Mouse (Mus musculus) hindbrain, embryonic 12.5 days (tissue): ENCODE data around the gene Gm10097. TPM values are rescaled to one million over a fixed set of nuclear protein-coding genes. Genes with fewer than 3 reads are reported as not detected.

Experiments
- ATAC-seq: fragments of 200-750 bp; cut with Nextera tagmentation; 2 replicates; pipeline ENCODE4 v1.8.0; 2017; ENCODE audit warnings: moderate TSS enrichment; ENCODE audit not compliant: low FRiP score
- H3K27ac ChIP-seq: fragments of 300-500 bp; sonication (generic); 2 replicates; pipeline ENCODE4 v1.5.1; 2016; ENCODE audit warnings: mild to moderate bottlenecking
- H3K27me3 ChIP-seq: fragments of 300-500 bp; sonication (generic); 2 replicates; pipeline ENCODE4 v1.6.1; 2016; ENCODE audit warnings: mild to moderate bottlenecking
- H3K36me3 ChIP-seq: fragments of 300-500 bp; sonication (generic); 2 replicates; pipeline ENCODE4 v1.6.1; 2016; ENCODE audit warnings: mild to moderate bottlenecking
- H3K4me1 ChIP-seq: fragments of 300-500 bp; sonication (generic); 2 replicates; pipeline ENCODE4 v1.6.1; 2016
- H3K4me2 ChIP-seq: fragments of 300-500 bp; sonication (generic); replicated peaks from 2 replicates; pipeline ENCODE4 v1.6.1; 2016; ENCODE audit warnings: mild to moderate bottlenecking
- H3K4me3 ChIP-seq: fragments of 300-500 bp; sonication (generic); 2 replicates; pipeline ENCODE4 v1.5.1; 2016; ENCODE audit warnings: mild to moderate bottlenecking
- H3K9ac ChIP-seq: fragments of 300-500 bp; sonication (generic); 2 replicates; pipeline ENCODE4 v1.6.1; 2016; ENCODE audit warnings: mild to moderate bottlenecking, moderate library complexity
- H3K9me3 ChIP-seq: fragments of 300-500 bp; sonication (generic); replicated peaks from 2 replicates; pipeline ENCODE4 v1.6.1; 2016; ENCODE audit warnings: mild to moderate bottlenecking
- WGBS: fragments of 180-500 bp; shearing (Covaris S2); methylation state at CpG from one replicate; pipeline ENCODE4 v1.1.7; 2016; 5-methylcytosine and 5-hydroxymethylcytosine counted together
- polyA plus RNA-seq: library from polyadenylated mRNA; unstranded; fragments of >200 nt; fragmentation: Nextera tagmentation; extraction: Ambion mirVana; gene quantifications from 2 replicates; pipeline ENCODE4 v1.2.1, GENCODE M21; 2016

Gm10097 gene
- polyA plus RNA-seq, 1 experiment from 2014 or later = 0.08 TPM

DNA sequence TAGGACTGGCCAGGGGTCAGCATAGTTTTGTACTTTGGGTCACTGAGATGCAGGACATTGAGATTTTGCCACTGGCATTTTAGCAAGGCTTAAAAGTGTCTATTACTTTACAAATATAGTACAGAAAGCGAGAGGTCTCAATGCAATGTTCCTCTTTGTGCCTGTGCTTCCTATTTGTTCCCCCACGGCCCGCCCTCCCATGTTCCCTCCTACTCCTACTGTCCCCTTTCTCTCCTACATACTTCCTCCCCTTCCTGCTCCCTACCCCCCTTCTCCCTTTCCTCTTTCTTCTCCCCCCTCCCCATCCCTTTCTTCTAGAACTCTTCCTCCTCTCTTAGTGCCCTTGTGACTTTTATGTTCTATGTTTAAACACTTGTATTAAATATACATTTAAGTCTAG, 12.1 kb upstream of the Gm10097 start:
- Histone ChIP-seq H3K27ac (no peak overlapping the region), H3K4me2 (no peak overlapping the region), H3K4me1 (peaks cover 5% of the 10 kb centered on the region; the same call in 1 of the 2 replicates), H3K27me3 (no peaks in the 10 kb centered on the region), H3K9ac (no peak overlapping the region), H3K36me3 (no peaks in the 10 kb centered on the region), H3K9me3 (no peaks in the 10 kb centered on the region), H3K4me3 (no peak overlapping the region)
- WGBS = 71% methylated on average over 3 of the region's 3 CpGs
- no peak for ATAC-seq

DNA sequence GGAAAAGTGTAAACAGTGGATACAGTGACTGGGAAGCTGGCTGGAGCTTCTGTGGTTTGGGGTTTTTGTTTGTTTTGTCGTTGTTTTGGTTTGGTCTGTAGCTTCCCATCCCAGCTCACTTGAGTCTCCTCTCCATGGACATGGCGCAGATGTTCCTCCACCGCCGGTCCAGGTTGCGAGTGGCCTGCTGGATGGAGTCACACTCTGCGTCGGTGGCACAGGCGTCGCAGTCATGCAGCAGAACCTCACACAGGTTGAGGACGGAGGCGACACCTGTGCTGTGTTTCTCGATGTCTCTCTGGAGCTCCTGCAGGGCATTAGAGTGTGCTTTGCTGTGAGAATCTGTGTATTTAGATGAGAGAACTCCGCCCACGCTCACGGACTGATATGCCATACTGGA, 11.3 kb upstream of the Gm10097 start:
- ATAC-seq = no peak
- H3K4me3 ChIP-seq = no peak overlapping the region
- H3K9ac ChIP-seq = no peak overlapping the region
- WGBS = 93% methylated on average over 15 of the region's 15 CpGs
- H3K9me3 ChIP-seq = no peaks in the 10 kb centered on the region
- H3K4me2 ChIP-seq = no peak overlapping the region
- H3K27me3 ChIP-seq = no peaks in the 10 kb centered on the region
- peaks cover 5% of the 10 kb centered on the region; the same call in 1 of the 2 replicates for H3K4me1 ChIP-seq
- H3K27ac ChIP-seq = no peak overlapping the region
- no peaks in the 10 kb centered on the region for H3K36me3 ChIP-seq

DNA sequence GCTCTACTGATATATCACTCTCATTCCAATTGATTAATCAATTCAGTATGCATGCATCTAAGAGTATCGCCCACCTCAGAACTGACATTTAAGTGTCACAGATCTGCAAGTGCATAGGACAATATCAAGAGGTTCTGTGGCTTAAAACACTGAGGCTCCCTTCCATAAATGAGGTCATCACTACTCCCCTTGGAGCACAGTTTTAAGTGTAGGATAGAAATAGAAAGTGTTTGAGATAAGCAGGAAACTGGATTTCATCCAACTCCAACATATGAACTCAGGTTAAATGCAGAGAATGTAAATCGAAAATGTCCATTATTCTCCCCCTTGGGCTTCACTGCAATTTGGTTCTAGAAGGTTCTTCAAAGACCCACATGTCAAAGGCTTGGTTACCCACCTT, 10.1 kb upstream of the Gm10097 start:
- H3K27ac ChIP-seq = no peak overlapping the region
- H3K4me1 ChIP-seq = peaks cover 5% of the 10 kb centered on the region; the same call in 1 of the 2 replicates
- no peak overlapping the region for H3K4me3 ChIP-seq
- no peaks in the 10 kb centered on the region for H3K36me3 ChIP-seq
- WGBS = 96% methylated on average over 2 of the region's 2 CpGs
- H3K9me3 ChIP-seq = no peaks in the 10 kb centered on the region
- no peaks in the 10 kb centered on the region for H3K27me3 ChIP-seq
- no peak overlapping the region for H3K9ac ChIP-seq
- ATAC-seq = no peak
- no peak overlapping the region for H3K4me2 ChIP-seq

DNA sequence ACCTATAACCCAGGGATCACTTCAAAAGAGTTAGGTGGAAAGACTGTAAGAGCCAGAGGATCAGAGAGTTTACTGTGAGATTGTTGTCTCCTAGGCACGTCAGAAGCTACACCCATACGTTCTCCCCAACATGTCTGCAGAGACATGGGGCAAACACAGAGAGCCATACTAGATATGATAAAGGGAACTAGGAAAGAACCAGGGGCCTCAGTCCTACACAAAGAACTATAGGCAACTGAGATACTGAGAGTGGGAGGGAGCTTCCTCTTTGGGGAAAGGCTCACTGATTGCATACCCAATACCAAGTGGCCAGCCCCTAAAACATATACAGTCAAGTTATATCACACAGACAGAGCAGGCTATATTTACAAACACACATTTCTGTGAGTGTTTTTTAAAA, 9.0 kb upstream of the Gm10097 start:
- H3K9ac ChIP-seq = no peak overlapping the region
- H3K9me3 ChIP-seq = no peaks in the 10 kb centered on the region
- no peaks in the 10 kb centered on the region for H3K36me3 ChIP-seq
- 89% methylated on average over 2 of the region's 2 CpGs for WGBS
- H3K27me3 ChIP-seq = no peaks in the 10 kb centered on the region
- H3K27ac ChIP-seq = no peak overlapping the region
- no peak overlapping the region for H3K4me3 ChIP-seq
- no peak overlapping the region for H3K4me2 ChIP-seq
- no peak for ATAC-seq
- peaks cover 5% of the 10 kb centered on the region; the same call in 1 of the 2 replicates for H3K4me1 ChIP-seq

DNA sequence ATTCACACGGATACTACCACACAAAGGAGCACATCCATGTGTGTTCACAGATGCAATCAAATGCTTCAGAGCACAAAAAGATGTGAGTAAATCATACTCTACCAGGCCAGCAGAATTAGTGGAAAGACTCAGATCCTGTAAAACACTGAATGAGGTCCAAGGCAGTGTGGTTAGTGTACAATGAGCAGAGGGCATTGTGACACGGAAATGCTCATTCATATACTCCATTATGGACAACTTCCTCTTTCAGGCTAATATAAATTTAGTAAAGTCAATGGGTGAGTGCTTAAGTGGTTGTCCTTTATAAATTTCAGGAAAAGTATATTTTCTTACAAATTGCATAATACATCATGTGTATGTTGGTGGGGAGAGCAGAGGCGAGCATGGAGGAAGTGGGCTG, 1.9 kb upstream of the Gm10097 start:
- no peaks in the 10 kb centered on the region for H3K9me3 ChIP-seq
- 81% methylated on average over 3 of the region's 3 CpGs for WGBS
- H3K9ac ChIP-seq = no peak overlapping the region
- no peaks in the 10 kb centered on the region for H3K4me1 ChIP-seq
- no peaks in the 10 kb centered on the region for H3K36me3 ChIP-seq
- H3K27me3 ChIP-seq = no peaks in the 10 kb centered on the region
- no peak overlapping the region for H3K4me3 ChIP-seq
- H3K27ac ChIP-seq = no peak overlapping the region
- no peak overlapping the region for H3K4me2 ChIP-seq
- no peak for ATAC-seq

DNA sequence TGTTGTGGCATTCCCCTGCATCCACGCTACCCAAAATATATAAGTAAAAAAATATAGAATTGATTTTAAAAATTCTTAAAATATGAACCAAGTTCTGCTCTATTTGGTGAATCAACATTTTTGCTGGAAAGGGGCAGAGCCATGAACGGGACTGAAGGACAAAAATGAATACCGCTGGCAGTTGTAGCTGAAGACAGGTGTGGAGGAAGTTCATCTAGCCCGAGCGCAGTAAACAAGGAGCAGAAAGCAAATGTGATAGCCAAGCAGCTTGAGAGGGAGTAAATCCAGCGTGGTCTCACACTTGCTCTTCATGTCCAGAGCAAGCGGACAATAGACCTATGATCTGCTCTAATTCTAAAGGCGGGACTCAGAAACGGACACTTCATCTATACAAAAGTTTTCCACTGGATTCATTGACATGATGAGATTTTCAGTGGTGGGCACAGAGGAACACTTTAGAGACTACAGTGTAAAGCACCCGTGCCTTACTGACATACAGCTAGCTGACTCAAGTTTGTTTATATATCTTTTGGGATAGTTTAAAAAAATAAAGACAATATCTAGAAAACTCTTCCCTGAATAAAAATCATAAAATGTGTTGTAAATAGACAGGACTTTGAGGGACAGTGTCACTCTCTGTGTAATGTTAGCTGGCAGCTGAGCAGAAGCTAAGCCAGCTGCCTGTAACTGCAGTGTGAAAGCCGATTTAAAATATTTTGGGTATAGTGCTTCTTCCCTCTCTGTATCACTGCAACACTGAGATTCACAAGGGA, 1.4 kb downstream of the Gm10097 start:
- H3K27ac ChIP-seq = no peak overlapping the region
- no peaks in the 10 kb centered on the region for H3K27me3 ChIP-seq
- H3K4me1 ChIP-seq = no peaks in the 10 kb centered on the region
- H3K4me2 ChIP-seq = no peak overlapping the region
- H3K9me3 ChIP-seq = no peaks in the 10 kb centered on the region
- no peak for ATAC-seq
- no peak overlapping the region for H3K9ac ChIP-seq
- 91% methylated on average over 11 of the region's 11 CpGs for WGBS
- no peaks in the 10 kb centered on the region for H3K36me3 ChIP-seq
- no peak overlapping the region for H3K4me3 ChIP-seq

DNA sequence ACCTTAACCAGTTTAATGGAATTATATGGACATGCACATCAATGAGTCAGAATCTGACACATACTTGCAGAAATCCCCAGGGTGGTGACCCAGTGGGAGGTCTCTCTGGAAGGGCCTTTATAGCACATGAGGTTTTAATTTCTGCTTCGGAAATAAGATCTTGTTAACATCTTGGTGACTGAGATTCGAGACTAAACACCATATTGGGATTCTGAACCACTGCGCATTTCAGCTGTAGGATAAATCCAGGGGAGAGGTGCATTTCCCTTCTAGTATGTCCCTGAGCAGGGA, 1.9 kb downstream of the Gm10097 start:
- Histone ChIP-seq H3K36me3 (no peaks in the 10 kb centered on the region), H3K4me2 (no peak overlapping the region), H3K4me3 (no peak overlapping the region), H3K4me1 (no peaks in the 10 kb centered on the region), H3K9ac (no peak overlapping the region), H3K27ac (no peak overlapping the region), H3K9me3 (no peaks in the 10 kb centered on the region), H3K27me3 (no peaks in the 10 kb centered on the region)
- WGBS = 79% methylated on average over 3 of the region's 3 CpGs
- no peak for ATAC-seq

DNA sequence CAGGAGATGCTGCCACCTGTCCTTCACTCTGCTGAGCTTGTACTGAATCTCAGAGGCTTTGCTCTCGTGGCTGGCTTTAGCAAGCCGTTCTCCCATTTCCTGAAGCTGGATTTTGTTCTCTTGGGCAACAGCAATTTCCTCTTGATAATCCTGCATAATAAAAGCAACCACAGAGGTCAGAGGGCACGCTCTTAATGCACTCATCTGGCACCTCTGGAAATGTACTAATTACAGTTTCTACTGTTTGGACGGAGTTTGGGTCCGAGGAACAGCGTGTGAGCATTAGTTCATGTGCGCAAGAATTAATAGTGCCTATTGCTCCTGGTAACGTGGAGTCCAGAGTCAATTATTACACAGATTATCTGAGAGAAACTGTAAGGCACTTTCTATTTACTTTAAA, 3.1 kb downstream of the Gm10097 start:
- no peak overlapping the region for H3K9ac ChIP-seq
- 84% methylated on average over 8 of the region's 8 CpGs for WGBS
- no peak overlapping the region for H3K4me3 ChIP-seq
- H3K4me1 ChIP-seq = no peaks in the 10 kb centered on the region
- H3K27me3 ChIP-seq = no peaks in the 10 kb centered on the region
- no peaks in the 10 kb centered on the region for H3K36me3 ChIP-seq
- H3K27ac ChIP-seq = no peak overlapping the region
- no peaks in the 10 kb centered on the region for H3K9me3 ChIP-seq
- no peak overlapping the region for H3K4me2 ChIP-seq
- no peak for ATAC-seq

DNA sequence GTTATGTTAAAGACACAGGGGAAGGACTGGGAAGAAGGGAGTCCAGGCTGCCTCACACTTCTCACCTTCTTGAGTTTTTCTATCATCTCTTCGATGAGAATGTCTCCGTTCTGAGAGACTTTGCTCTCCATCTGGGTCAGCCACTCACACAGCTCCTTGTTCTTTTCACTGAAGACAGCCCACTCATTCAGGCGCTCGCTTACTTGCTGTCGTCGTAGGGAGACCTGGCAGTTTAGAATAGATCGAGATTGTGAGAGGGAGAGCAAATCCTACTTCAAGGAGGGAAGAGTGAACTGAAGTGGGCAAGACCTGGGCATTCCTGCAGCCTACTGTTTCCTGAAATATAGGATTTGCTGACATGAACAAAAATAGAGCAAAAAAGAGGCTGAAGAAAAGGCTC, 6.7 kb downstream of the Gm10097 start:
- no peak overlapping the region for H3K27ac ChIP-seq
- ATAC-seq = no peak
- H3K36me3 ChIP-seq = no peaks in the 10 kb centered on the region
- no peak overlapping the region for H3K4me3 ChIP-seq
- H3K9me3 ChIP-seq = no peaks in the 10 kb centered on the region
- H3K4me2 ChIP-seq = no peak overlapping the region
- H3K27me3 ChIP-seq = no peaks in the 10 kb centered on the region
- WGBS = 91% methylated on average over 7 of the region's 7 CpGs
- no peaks in the 10 kb centered on the region for H3K4me1 ChIP-seq
- H3K9ac ChIP-seq = no peak overlapping the region

DNA sequence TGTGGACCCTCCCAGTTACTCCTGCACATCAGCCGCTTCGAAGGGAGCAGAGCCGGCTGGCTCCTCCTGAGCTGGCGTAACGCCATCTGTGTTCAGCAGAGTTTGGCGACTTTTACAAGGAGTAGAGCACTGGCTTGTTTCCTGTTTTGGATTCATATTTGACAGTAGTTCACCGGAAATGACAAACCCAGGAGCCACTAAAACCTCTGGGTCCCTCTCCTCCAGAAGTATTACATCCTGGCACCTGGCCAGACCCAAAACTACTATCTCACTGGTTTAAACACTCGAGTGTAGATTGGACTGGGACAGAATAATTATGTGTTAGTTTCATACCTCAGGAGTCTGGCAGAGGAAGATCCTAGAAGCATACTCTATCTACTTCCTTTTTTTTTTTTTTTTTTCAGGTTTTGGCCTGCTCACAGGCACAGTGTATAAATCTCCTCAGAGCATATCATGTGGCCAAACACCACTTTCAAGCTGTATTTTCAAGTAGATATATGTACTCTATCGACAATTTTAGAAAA, 11.0 kb downstream of the Gm10097 start:
- no peak overlapping the region for H3K9ac ChIP-seq
- no peak for ATAC-seq
- H3K27me3 ChIP-seq = no peaks in the 10 kb centered on the region
- no peak overlapping the region for H3K4me2 ChIP-seq
- no peaks in the 10 kb centered on the region for H3K9me3 ChIP-seq
- 84% methylated on average over 9 of the region's 9 CpGs for WGBS
- H3K27ac ChIP-seq = no peak overlapping the region
- no peaks in the 10 kb centered on the region for H3K36me3 ChIP-seq
- no peaks in the 10 kb centered on the region for H3K4me1 ChIP-seq
- H3K4me3 ChIP-seq = no peak overlapping the region

DNA sequence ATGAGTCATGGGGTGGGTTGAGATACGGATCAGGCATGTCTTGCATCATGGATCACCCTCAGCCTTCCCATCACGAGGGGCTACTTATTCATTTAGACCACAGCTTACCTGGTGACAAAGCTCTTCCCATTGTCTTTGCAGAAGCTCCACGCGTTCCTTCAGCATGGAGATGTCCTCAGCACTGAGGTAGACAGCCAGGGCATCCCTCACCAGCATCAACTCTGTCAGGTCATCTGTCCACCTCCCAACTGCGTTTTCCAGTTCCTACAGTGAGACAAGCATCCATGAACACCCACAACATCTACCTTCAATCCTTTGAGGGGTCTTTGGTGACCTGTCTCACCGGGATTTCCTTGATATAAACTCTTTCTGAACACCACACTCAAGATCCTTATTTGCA, 14.7 kb downstream of the Gm10097 start:
- 87% methylated on average over 6 of the region's 6 CpGs for WGBS
- Histone ChIP-seq H3K27me3 (no peaks in the 10 kb centered on the region), H3K4me2 (no peak overlapping the region), H3K4me3 (no peak overlapping the region), H3K9me3 (no peaks in the 10 kb centered on the region), H3K4me1 (no peaks in the 10 kb centered on the region), H3K27ac (no peak overlapping the region), H3K36me3 (no peaks in the 10 kb centered on the region), H3K9ac (no peak overlapping the region)
- no peak for ATAC-seq

DNA sequence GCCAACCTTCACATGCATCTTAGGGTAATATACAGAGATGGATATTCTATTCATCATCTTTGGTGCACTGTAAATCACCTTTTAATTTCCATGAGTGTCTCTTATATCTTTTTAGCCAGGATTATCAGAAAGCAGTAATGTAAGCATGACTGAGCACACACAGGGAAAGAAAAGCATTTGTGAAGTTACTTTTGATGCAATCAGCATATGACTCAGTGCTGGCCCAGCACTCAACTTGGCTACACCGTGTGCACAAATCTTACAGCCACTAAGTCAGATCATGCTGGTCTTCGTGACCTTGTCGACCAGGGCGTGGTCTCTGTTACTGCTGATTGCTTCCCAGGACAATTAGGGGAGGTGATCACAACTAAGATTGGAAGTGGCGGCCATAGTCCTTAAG, 16.8 kb downstream of the Gm10097 start:
- H3K36me3 ChIP-seq = no peaks in the 10 kb centered on the region
- WGBS = 88% methylated on average over 5 of the region's 5 CpGs
- no peak overlapping the region for H3K9ac ChIP-seq
- no peaks in the 10 kb centered on the region for H3K27me3 ChIP-seq
- no peaks in the 10 kb centered on the region for H3K4me1 ChIP-seq
- no peak overlapping the region for H3K27ac ChIP-seq
- no peak overlapping the region for H3K4me2 ChIP-seq
- no peak overlapping the region for H3K4me3 ChIP-seq
- no peaks in the 10 kb centered on the region for H3K9me3 ChIP-seq
- no peak for ATAC-seq

DNA sequence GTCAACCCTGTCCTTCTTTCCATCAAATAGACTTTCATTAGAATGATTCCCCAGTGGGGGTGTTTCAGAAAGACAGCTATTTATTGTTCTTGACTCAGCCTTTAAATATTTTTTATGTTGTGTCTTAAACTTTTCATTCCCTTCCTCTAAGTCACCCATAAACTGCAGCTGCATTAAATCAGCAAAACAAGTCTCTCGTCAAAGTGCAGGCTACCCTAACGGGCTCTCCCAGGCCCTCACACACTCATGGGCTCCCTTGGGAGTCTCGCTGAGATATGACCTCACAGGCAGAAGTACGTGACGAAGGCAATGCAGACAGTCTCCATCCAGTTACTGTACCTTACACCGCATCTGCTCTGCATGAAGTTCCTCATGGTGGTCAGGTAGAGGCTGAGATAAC, 17.3 kb downstream of the Gm10097 start:
- Histone ChIP-seq H3K36me3 (no peaks in the 10 kb centered on the region), H3K9me3 (no peaks in the 10 kb centered on the region), H3K4me1 (no peaks in the 10 kb centered on the region), H3K27ac (no peak overlapping the region), H3K4me3 (no peak overlapping the region), H3K9ac (no peak overlapping the region), H3K27me3 (no peaks in the 10 kb centered on the region), H3K4me2 (no peak overlapping the region)
- 88% methylated on average over 6 of the region's 6 CpGs for WGBS
- ATAC-seq = no peak
